Mouse (Mus musculus) testis, postnatal 10 days (tissue): Measurements from ENCODE around the gene Tmem109.

ENCODE experiments used
- DNase-seq: peaks from one replicate; pipeline ENCODE4 v3.0.0; 2021; ENCODE audit warnings: low spot score

The Tmem109 gene

DNA sequence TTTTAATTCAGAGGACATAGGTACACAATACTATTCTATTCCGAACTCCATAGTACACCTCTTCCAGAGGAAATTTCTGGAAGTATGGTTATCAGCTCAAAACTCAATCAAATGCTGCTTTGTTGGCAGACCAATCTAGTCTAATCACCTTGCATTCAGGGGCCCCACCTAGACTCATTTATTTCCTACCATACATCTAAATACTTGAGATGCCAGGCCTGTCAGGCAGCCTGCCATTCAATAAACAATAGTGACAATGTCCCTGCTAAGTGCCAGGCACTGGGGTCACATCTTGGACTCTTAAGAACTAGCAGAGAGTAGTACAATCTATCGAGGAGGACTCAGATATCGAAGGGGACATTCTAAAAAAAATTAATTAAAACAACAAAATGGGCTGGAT lies 10.4 kb upstream of the Tmem109 start:
- DNase-seq, result no peak

GRCm38 (mm10) chr19:10880975-10881425 lies 801 bp downstream of the Tmem109 start:
- no peak for DNase-seq

GRCm38 (mm10) chr19:10880085-10880974 lies 1.5 kb downstream of the Tmem109 start:
- DNase-seq, result no peak

DNA sequence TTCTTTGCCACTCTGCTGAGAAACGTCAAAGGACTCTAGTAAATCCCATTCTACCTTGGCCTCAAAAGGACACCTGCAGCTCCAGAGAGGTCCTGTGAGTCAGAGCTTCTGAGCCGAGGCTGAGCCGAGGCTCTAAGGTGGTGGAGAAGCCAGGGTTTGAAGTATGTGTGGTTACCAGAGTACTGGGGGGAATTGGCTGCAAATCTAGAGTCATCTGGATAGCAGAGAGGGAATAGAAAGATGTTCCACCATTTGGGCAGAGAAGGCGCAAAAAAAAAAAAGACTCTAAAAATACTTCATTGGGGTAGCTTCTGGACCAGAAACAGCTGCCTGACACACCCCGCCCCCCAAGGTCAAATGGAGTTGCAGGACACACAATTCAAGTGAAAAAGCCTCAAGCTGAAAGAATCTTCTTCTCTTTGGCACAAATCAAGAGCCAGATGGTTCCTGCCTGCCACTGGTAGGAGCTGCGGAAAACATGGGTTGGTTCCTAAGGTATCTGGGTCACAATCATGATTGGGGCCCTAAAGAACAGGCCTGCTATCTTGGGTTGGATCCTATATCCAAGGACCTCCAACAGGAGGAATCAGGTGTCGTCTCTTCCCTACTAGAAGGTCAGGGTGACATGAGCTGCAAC lies 3.5 kb downstream of the Tmem109 start:
- DNase-seq, result peak; percentile 65

- DNase-seq, result no peak
These were observed 10.4 kb downstream of the Tmem109 start for GRCm38 (mm10) chr19:10871328-10871961.

DNA sequence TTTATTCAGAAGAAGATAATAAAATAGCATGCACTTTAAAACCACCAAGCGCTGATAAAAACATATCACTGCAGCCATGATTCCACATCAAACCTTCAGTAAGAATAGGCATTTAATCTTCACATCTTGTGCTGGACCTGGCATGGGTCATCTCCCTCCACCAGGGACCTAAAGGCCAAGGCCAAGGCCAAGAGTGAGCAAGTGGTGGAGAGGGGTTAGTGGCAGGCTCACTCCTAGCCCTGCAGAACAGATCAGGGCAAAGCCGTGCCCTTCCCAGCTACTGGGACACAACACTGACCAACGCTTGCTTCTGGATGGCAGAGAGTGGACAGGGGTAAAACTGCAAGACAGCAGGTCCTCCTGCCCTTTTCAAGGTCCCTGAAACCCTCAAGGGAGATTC lies 11.1 kb downstream of the Tmem109 start:
- no peak for DNase-seq

DNA sequence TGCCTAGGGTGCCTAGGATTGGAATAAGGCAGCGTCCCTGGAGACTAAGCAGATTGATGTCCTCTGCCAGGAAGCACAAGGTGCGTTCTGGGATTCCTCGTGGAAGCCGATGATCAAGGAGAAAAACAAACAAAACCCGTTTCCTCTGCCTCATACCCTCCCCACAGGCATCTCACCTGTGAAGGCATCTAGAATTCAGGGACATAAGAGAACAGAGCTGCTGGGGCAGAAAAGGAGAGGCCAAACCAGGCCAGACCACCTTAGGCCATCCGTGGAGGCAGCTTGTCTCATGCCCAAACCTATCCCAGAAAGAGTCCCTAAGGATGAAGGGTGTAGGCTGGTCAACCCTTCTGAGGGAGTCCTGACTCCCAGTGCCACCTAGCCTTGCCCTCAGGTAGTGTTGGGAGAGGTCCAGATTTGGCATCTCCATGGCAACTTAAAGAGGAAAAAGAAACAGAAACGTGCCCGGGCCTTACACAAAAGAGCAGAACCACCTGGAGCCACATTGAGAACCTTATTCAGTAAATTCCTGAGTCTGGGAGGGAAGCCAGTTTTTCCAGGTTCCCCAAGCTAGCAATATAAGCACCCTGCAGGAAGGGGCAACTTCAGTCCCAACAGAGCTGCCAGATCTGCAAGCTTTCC lies 11.8 kb downstream of the Tmem109 start, which contains the start of gene Tmem132a:
Gene Tmem132a (minus strand): TSS at position 55 of the 642 bp plus-strand sequence.
- DNase-seq, result no peak

DNA sequence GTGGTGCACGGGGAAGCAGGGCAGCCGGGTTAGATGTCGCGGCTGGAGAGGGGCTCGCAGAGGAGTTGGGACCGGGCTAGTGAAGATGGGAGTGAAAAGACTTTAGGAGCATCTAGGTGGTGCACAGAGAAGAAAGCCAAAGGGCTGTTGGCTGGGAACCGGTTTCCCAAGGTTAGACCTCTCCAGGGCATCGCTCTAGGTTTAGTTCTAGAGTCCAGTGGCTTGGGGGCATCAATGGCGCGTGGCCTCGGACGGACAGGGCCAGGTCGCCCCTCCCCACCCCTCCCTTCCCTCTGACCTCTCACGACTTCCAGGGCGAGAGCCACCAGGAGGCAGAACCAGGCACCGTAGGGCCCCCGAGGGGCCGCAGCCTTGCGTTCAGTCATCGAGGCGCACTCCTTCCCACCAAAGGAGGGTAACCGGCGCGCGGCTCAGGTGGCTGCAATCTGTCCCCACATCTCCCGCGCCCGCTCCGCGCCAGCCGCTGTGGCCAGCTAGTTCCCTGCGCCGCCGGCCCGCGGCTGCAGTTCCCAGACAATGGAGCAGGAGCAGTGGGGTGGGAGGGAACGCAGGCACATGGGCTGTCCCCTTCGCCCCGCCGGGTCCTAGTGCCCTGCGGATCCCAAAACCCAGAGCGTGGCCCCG lies 12.4 kb downstream of the Tmem109 start:
- DNase-seq, result peak; percentile 82

DNA sequence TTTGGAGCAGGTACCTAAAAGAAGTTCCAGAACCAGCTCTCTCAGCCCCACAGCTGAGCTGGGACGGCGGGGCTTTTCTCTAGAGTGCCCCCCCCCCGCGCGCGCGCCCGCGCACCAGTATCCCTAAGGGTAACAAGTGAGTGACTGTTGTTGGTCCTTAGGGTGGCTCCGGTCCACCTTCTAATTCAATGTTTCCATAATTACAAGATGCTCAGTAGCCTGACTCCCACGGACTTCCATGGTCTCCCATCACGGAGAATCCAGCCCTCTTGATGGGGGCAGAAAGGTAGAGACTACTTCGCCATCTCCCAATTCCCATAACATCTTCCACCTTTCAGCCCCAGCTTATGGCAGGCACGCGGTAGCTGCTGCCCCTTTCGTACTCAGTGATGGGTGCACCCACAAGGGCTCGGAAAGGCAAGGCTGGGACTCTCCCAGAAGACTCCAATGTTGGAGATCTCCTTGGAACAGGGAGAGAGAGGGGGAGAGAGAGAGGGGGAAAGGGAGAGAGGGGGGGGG lies 13.1 kb downstream of the Tmem109 start:
- no peak for DNase-seq

GRCm38 (mm10) chr19:10867946-10868622 lies 13.7 kb downstream of the Tmem109 start:
- no peak for DNase-seq

- DNase-seq, result no peak
These were observed 15.4 kb downstream of the Tmem109 start for GRCm38 (mm10) chr19:10866351-10866750.

DNA sequence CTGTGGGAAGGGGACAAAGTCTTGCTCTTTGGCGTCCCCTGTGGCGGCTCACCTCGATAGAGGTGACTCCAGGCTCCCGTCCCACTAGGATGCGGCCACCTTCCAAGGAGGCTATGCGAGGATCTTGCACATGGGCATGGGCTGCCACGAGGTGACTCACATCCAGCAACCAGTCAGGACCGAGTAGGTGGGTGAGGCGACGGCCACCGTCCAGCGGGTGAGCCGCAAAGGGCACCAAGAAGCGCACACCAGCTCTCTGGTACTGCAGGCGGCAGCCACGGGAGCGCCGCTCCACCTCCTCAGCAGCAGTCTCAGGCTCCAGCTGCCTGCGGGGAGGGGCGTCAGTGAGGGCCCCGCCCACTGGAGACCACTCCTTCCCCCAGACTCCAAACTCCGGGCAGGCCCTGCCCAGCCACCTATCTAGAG lies 21.7 kb downstream of the Tmem109 start:
- no peak for DNase-seq

DNA sequence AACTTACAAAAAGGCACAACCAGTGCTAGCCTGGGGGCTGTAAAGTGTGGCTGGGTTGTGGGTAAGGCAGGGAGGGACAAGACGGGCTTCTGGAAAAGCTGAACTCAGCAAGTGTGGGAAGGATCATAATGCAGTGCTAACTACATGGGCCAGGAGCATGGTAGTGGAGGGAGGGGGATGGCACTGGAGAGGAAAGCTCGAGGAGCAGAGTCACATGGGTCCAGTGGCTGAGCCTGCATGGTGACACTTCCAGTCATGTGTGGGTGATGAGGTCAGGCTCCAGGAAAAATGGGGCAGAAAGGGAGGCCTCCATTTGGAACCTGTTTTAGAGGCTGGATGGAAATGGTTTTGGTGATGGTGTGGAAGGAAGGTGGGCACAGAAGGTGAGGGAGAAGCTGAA lies 25.3 kb downstream of the Tmem109 start:
- DNase-seq, result no peak

DNA sequence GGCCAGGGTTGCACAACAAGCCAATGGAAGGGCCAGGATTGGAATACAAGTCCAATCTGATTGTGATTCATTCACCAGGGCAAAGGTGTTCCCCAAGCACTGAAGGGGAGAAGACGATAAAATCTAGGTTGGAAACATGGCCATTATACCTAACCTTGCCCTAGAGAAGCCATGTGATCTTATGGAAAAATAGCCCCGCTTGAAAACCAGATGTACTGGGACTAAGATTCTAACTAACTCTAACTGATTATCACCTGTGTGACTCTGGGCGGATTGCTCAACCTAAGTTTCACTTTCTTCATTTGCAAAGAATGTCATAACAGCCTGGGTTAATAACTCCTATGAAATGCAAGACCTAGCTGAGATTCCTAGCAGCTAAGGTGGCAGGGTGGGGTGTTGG lies 26.4 kb downstream of the Tmem109 start:
- no peak for DNase-seq

DNA sequence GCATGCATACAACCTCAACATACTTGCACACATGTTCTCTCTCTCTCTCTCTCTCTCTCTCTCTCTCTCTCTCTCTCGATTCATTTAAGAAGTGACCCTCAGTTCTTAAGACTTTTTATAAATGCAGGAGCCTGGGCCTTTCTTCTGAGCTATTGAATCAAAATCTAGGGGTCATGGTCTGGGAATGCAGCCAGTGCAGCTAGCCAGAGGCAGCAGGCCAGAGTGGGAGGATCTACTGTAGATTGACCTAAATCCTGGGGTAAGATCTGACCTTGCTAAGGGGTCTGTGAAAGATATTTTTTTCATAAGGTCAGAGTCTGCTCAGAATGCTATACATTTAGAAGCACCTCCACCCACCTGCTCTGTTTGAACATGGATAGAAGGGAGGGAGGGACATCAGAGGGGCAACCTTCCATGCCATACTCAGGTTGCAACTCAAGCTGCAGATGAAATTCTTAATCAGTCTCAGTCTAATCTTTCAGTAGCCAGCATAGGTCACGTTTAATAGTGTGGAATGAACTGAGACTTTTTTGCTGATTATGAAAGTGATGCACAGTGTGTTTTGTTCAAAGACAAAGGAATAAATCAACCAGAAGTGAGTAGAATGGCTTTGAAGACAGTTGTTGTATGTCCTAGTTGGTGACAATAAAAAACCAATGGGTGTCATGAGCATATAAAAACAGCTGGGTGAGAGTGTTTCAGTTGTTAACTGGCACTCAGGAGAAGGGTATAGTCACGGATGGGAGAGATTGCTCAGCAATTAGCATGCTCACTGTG lies 34.3 kb downstream of the Tmem109 start:
- DNase-seq, result peak; percentile 57

GRCm38 (mm10) chr19:10846150-10846549 lies 35.7 kb downstream of the Tmem109 start:
- DNase-seq, result no peak

GRCm38 (mm10) chr19:10845454-10845853 lies 36.3 kb downstream of the Tmem109 start:
- no peak for DNase-seq

DNA sequence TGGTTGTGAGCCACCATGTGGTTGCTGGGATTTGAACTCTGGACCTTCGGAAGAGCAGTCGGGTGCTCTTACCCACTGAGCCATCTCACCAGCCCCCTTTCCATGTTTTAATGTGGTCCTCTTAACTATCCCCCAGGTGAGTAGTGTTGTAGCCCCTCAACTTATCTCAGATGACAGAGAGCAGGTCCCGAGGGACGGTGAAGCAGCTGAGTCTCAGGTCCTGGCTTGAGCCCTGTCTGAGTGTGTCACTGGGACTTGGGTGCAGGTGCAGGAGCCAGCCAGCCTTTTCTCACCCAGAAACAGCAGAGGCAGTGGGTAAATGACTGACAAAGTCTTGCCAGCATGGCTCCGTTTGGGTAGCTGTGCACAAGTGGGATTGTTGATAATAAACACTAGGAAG lies 37.6 kb downstream of the Tmem109 start:
- no peak for DNase-seq

- no peak for DNase-seq
These were observed 38.9 kb downstream of the Tmem109 start for GRCm38 (mm10) chr19:10842914-10843313.
